In genomic region chr8:103019121-103019520, GRCm38 (mm10) we compare ENCODE assay signal across 9 mouse cellular contexts.
DNase-seq lines count a peak whose midpoint lies in the region; ATAC-seq lines count a peak whose summit lies in the region.
"Had no signal": no experiment of that assay in that cellular context is flagged by ENCODE, and none has a peak within 500 bp of the region (broad histone marks: within the 10 kb centered on the region; RNA-seq: fewer than 3 reads in every experiment).

No protein-coding gene starts in this region.

- H3K4me3 ChIP-seq in lung, embryonic 15.5 days, result no peak overlapping the region

- peak; percentile 9 to 26 for DNase-seq in heart, adult 18-20 months
- DNase-seq in heart, adult 9 months (ENCODE audit: low spot score in 2 of 2), result no peak
- peak; percentile 41 for DNase-seq in testis, postnatal 10 days (ENCODE audit: low spot score)
- DNase-seq in testis, postnatal 14 days (ENCODE audit: low spot score), result no peak
- no peak for DNase-seq in thymus, postnatal 10 days (ENCODE audit: low spot score in 2 of 2)
- DNase-seq in embryo, embryonic 10 days (ENCODE audit: low spot score), result no peak
- DNase-seq in thymus, postnatal 14 days, result no peak

- H3K27me3 ChIP-seq in lung, embryonic 15.5 days, result no peaks in the 10 kb centered on the region

- no peak overlapping the region for H3K4me2 ChIP-seq in lung, embryonic 15.5 days

- no peaks in the 10 kb centered on the region for H3K36me3 ChIP-seq in lung, embryonic 15.5 days

- no peaks in the 10 kb centered on the region for H3K9me3 ChIP-seq in lung, embryonic 15.5 days

- 33% methylated on average over 4 of the region's 4 CpGs for WGBS in lung, embryonic 15.5 days

- H3K27ac ChIP-seq in lung, embryonic 15.5 days, result peak overlapping the region; percentile 35; the same call in 1 of the 2 replicates

- ATAC-seq in lung, embryonic 15.5 days (ENCODE audit: borderline replicate concordance, extremely low read depth, low FRiP score, low TSS enrichment), result peak; percentile 55; the same call in 1 of the 2 replicates
- ATAC-seq: intestine, embryonic 16.5 days had no signal

- peaks cover 9% of the 10 kb centered on the region; the same call in 1 of the 2 replicates for H3K4me1 ChIP-seq in lung, embryonic 15.5 days

- no peak overlapping the region for H3K9ac ChIP-seq in lung, embryonic 15.5 days

Comparison
In these comparisons a context has a peak if more than half of its experiments do, and no peak if none do; other contexts are left out.
1. DNase-seq: peak in heart, adult 18-20 months (2 of 2) and testis, postnatal 10 days (single experiment); none in heart, adult 9 months (0 of 2), testis, postnatal 14 days (single experiment), thymus, postnatal 10 days (0 of 2), embryo, embryonic 10 days (single experiment) and thymus, postnatal 14 days (single experiment).